Mouse (Mus musculus) inflammation-experienced regulatory T-cells, adult 16 weeks (primary cell): ENCODE measurements around the gene Comtd1. TPM values are rescaled to one million over a fixed set of nuclear protein-coding genes. Genes with fewer than 3 reads are reported as not detected.

Source experiments
- polyA plus RNA-seq: library from polyadenylated mRNA; unstranded; fragments of 100-300 nt; shearing (Covaris generic); gene quantifications from one replicate; pipeline ENCODE4 v1.2.1, GENCODE M21; 2017

Gene Comtd1
- 35.2 TPM for polyA plus RNA-seq

GRCm38 (mm10) chr14:21848166-21849154 is at the start of gene Comtd1:
Gene Comtd1, minus strand, starts transcription at chr14:21848977.

GRCm38 (mm10) chr14:21824938-21825337 is 23.8 kb downstream of the Comtd1 start, which contains the start of gene Vdac2:
Gene Vdac2, plus strand, starts transcription at chr14:21825238.

Other genes starting within 250 kb of the Comtd1 start
- not detected for gene Dupd1, start 134.4 kb downstream of the Comtd1 start, polyA plus RNA-seq
- gene Samd8, start 98.4 kb downstream of the Comtd1 start, polyA plus RNA-seq = 6.4 TPM
- gene Dusp13, start 97.8 kb downstream of the Comtd1 start, polyA plus RNA-seq = not detected
- 195 TPM for gene Vdac2, start 23.7 kb downstream of the Comtd1 start, polyA plus RNA-seq
- gene Zfp503, start 140.6 kb upstream of the Comtd1 start, polyA plus RNA-seq = not detected
- gene Lrmda, start 170.7 kb upstream of the Comtd1 start, polyA plus RNA-seq = not detected